Mouse (Mus musculus) neural tube, embryonic 15.5 days (tissue): ENCODE measurements around the gene Fam205c. TPM values are rescaled to one million over a fixed set of nuclear protein-coding genes. Genes with fewer than 3 reads are reported as not detected.

Experiments used
- ATAC-seq: fragments of 200-750 bp; cut with Nextera tagmentation; 2 replicates; pipeline ENCODE4 v1.8.0; 2017; ENCODE audit warnings: mild to moderate bottlenecking, moderate TSS enrichment, moderate library complexity; ENCODE audit not compliant: low FRiP score
- H3K27ac ChIP-seq: fragments of 300-500 bp; sonication (generic); replicated peaks from 2 replicates; pipeline ENCODE4 v1.5.1; 2015; ENCODE audit warnings: mild to moderate bottlenecking, inconsistent platforms
- H3K27me3 ChIP-seq: fragments of 300-500 bp; sonication (generic); replicated peaks from 2 replicates; pipeline ENCODE4 v1.6.1; 2015; ENCODE audit warnings: inconsistent platforms
- H3K36me3 ChIP-seq: fragments of 300-500 bp; sonication (generic); 2 replicates; pipeline ENCODE4 v1.6.1; 2015; ENCODE audit warnings: inconsistent platforms
- H3K4me1 ChIP-seq: fragments of 300-500 bp; sonication (generic); 2 replicates; pipeline ENCODE4 v1.6.1; 2015; ENCODE audit warnings: inconsistent platforms
- H3K4me2 ChIP-seq: fragments of 300-500 bp; sonication (generic); 2 replicates; pipeline ENCODE4 v1.6.1; 2015; ENCODE audit warnings: inconsistent platforms, mild to moderate bottlenecking, moderate library complexity
- H3K4me3 ChIP-seq: fragments of 300-500 bp; sonication (generic); replicated peaks from 2 replicates; pipeline ENCODE4 v1.5.1; 2015; ENCODE audit warnings: mild to moderate bottlenecking, inconsistent platforms
- H3K9ac ChIP-seq: fragments of 300-500 bp; sonication (generic); replicated peaks from 2 replicates; pipeline ENCODE4 v1.6.1; 2015; ENCODE audit warnings: mild to moderate bottlenecking, inconsistent platforms
- H3K9me3 ChIP-seq: fragments of 300-500 bp; sonication (generic); replicated peaks from 2 replicates; pipeline ENCODE4 v1.6.1; 2016; ENCODE audit warnings: inconsistent platforms
- WGBS: fragments of 180-500 bp; shearing (Covaris S2); methylation state at CpG from one replicate; pipeline ENCODE4 v1.1.7; 2015; ENCODE audit warnings: mixed read lengths; 5-methylcytosine and 5-hydroxymethylcytosine counted together
- polyA plus RNA-seq: library from polyadenylated mRNA; unstranded; fragments of >200 nt; fragmentation: Nextera tagmentation; extraction: Ambion mirVana; gene quantifications from 2 replicates; pipeline ENCODE4 v1.2.1, GENCODE M21; 2015

Fam205c gene
- polyA plus RNA-seq, 1 experiment from 2014 or later: 2.6 TPM

DNA sequence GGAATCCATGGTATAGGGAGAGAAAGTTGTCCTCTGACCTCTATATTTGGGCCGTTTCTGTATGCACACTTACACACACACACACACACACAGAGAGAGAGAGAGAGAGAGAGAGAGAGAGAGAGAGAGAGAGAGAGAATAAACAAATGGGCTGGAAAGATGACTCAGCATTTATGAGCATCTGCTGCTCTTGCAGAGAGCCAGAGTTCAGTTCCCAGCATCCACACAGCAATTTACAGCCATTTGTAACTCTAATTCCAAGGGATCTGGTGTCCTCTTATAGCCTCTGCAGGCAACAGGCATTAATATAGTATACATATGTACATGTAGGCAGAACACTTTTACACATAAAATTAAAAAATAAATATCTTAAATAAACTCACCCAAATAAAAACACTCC is 29.9 kb upstream of the Fam205c start:
- 64% methylated on average over 1 of the region's 1 CpGs for WGBS
- H3K36me3 ChIP-seq: no peaks in the 10 kb centered on the region

DNA sequence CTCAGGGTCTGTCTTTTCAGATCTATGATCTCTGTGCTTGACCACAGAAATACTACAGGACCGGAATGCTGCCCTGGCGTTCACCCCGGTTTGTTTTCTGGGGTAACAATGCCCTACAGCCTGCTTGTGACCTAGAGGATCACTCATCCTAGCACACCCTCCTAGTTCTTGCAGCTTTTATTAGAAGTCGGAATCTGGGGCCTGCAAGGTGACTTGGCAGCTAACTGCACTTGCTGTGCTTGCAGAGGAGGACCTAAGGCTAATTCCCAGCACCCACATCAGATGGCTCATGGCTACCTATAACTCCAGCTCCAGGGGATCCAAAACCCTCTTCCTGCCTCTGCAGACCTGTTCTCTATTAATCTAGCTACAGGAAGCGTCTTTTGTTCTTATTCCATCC is 28.7 kb upstream of the Fam205c start:
- no peak overlapping the region for H3K27ac ChIP-seq
- H3K4me3 ChIP-seq: no peak overlapping the region
- no peaks in the 10 kb centered on the region for H3K36me3 ChIP-seq
- no peaks in the 10 kb centered on the region for H3K4me1 ChIP-seq
- H3K27me3 ChIP-seq: no peaks in the 10 kb centered on the region
- 91% methylated on average over 5 of the region's 5 CpGs for WGBS
- H3K9ac ChIP-seq: no peak overlapping the region
- no peak overlapping the region for H3K4me2 ChIP-seq
- H3K9me3 ChIP-seq: no peaks in the 10 kb centered on the region
- no peak for ATAC-seq

More for the DNA sequence above, 29.9 kb upstream of the Fam205c start:
- ATAC-seq: no peak
- Histone ChIP-seq H3K27ac (no peak overlapping the region), H3K4me3 (no peak overlapping the region), H3K9me3 (no peaks in the 10 kb centered on the region), H3K4me2 (no peak overlapping the region), H3K27me3 (no peaks in the 10 kb centered on the region), H3K9ac (no peak overlapping the region), H3K4me1 (no peaks in the 10 kb centered on the region)

DNA sequence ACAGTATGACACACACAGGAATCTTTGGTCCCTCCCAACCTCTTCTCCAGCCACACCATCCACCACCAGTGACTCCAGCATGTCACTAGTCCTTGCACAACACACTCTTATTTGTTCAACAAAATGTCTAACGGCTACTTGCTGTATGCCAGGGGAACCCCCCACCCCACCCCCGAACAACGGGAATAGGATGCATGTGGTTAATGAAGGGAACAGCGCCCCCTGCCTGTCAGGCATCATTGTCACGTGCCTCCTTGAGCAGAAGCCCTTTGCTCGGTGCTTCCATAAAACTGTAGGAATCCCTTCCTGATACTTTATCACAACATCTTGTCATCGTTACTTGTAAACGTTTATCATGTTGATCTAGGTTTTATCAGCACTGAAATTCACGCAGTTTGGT is 28.1 kb upstream of the Fam205c start:
- WGBS: 63% methylated on average over 9 of the region's 9 CpGs
- no peaks in the 10 kb centered on the region for H3K36me3 ChIP-seq

DNA sequence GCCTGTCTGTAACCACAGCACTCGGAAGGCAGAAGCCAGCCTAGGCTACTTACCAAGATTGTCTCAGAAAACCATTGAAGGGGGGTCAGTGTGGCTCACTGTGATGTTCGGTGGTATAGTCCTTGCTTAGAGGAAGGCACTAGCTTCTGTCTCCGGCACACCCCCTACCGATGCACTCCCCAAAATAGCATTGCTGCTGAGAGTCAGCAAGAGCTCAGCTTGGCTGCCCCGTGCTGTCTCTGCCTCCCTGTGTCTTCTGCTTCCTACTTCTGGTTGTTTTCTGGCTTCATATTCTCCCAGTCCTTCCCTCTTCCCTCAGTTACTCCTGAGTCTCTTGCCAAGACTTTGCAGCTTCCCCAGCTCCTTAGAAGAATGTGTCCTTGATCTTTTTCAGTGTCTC is 26.8 kb upstream of the Fam205c start:
- Histone ChIP-seq H3K4me1 (no peaks in the 10 kb centered on the region), H3K4me3 (no peak overlapping the region), H3K36me3 (no peaks in the 10 kb centered on the region), H3K27ac (no peak overlapping the region), H3K27me3 (no peaks in the 10 kb centered on the region), H3K4me2 (no peak overlapping the region), H3K9ac (no peak overlapping the region), H3K9me3 (no peaks in the 10 kb centered on the region)
- 71% methylated on average over 5 of the region's 5 CpGs for WGBS
- ATAC-seq: no peak

More for the DNA sequence above, 28.1 kb upstream of the Fam205c start:
- Histone ChIP-seq H3K4me1 (no peaks in the 10 kb centered on the region), H3K4me2 (no peak overlapping the region), H3K27ac (no peak overlapping the region), H3K9ac (no peak overlapping the region), H3K4me3 (no peak overlapping the region), H3K27me3 (no peaks in the 10 kb centered on the region), H3K9me3 (no peaks in the 10 kb centered on the region)
- ATAC-seq: no peak

DNA sequence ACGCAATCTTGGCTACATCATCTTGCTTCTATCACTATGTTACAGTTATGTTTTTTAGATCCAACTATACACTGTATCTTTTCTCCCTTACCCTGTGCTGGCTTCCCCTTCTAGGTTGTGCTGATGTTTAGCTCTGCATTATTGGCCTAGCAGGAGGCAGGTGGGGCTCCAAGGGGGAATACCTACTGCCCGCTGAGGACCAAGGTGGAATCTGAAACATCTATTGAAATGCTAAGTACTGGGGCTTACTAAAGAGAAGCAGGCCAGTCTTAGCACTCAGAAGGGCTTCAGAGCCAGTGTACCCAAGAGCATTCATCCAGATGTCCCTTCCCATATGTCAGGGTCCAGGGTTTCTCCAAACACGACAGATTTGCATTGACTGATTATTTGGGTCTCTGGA is 24.9 kb upstream of the Fam205c start:
- no peak overlapping the region for H3K9ac ChIP-seq
- WGBS: 41% methylated on average over 3 of the region's 3 CpGs
- no peak for ATAC-seq
- H3K4me3 ChIP-seq: no peak overlapping the region
- no peaks in the 10 kb centered on the region for H3K4me1 ChIP-seq
- no peaks in the 10 kb centered on the region for H3K36me3 ChIP-seq
- no peak overlapping the region for H3K27ac ChIP-seq
- H3K4me2 ChIP-seq: no peak overlapping the region
- H3K27me3 ChIP-seq: no peaks in the 10 kb centered on the region
- H3K9me3 ChIP-seq: no peaks in the 10 kb centered on the region

DNA sequence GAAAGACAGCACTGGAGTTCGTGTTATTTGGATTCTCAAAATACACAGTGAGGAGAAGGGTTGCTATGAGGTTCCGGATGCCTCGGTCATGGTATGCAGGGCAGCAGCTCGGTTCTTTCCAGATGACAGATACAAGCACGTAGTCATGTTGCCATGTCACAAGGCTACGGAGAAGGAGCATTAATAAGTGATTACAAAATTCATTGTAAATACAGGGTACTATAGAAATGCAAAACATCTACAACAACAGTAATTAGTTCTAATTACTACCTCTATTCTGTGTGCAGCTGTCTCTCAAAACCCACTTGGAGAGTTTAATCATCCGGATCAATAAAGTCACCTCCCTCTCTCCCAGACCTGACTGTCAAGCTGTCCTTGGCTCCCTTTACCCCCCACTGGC is 21.1 kb upstream of the Fam205c start:
- WGBS: 53% methylated on average over 7 of the region's 7 CpGs
- no peak for ATAC-seq
- no peaks in the 10 kb centered on the region for H3K4me1 ChIP-seq

DNA sequence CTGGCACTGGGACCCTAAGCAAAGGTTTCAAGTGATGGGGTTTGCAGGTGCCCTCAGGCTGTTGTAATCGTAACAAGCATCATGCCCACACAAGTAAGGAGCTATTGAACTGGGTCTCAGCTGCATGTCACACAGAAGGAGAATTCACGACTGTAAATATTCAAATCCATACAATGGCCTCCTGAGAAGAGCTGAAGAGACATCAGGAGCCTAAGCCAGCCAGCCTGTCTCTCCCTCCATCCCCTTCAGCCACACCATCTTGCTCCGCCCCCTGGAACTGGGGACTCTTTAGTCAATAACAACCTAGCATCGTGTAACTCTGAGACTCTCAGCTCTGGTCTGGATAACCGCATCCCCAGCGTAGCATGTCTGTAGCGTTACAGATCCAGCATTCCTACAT is 17.1 kb upstream of the Fam205c start:
- no peak overlapping the region for H3K4me2 ChIP-seq
- no peaks in the 10 kb centered on the region for H3K27me3 ChIP-seq
- WGBS: 56% methylated on average over 7 of the region's 7 CpGs

More for the DNA sequence above, 21.1 kb upstream of the Fam205c start:
- Histone ChIP-seq H3K36me3 (no peaks in the 10 kb centered on the region), H3K9me3 (no peaks in the 10 kb centered on the region), H3K27me3 (no peaks in the 10 kb centered on the region), H3K27ac (no peak overlapping the region), H3K4me2 (no peak overlapping the region), H3K9ac (no peak overlapping the region), H3K4me3 (no peak overlapping the region)

DNA sequence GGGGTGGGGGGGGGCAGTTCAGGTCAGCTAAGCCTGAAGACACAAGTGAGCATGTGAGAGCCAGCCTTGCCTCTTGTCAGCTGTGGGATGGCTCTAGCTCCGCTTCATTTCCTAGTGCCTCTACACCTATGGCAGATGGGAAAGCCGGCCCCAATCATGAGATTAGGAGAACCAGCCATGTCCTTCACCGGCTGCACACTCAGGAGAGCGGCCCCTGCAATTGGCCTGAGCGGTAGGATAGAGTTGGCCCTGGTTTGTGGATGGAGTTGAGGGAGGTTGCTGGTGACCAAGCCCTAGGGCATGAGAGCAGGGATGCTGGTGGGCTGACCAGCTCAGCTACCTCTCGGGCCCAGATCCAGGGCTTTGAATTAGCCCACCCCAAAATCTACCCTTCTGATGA is 14.8 kb upstream of the Fam205c start:
- WGBS: 94% methylated on average over 6 of the region's 6 CpGs
- no peak overlapping the region for H3K4me3 ChIP-seq
- no peaks in the 10 kb centered on the region for H3K27me3 ChIP-seq
- H3K9ac ChIP-seq: no peak overlapping the region
- ATAC-seq: no peak
- no peak overlapping the region for H3K4me2 ChIP-seq
- no peaks in the 10 kb centered on the region for H3K36me3 ChIP-seq
- H3K4me1 ChIP-seq: no peaks in the 10 kb centered on the region
- H3K9me3 ChIP-seq: no peaks in the 10 kb centered on the region
- H3K27ac ChIP-seq: no peak overlapping the region

More for the DNA sequence above, 17.1 kb upstream of the Fam205c start:
- H3K27ac ChIP-seq: no peak overlapping the region
- H3K9ac ChIP-seq: no peak overlapping the region
- H3K9me3 ChIP-seq: no peaks in the 10 kb centered on the region
- H3K4me1 ChIP-seq: no peaks in the 10 kb centered on the region
- no peak overlapping the region for H3K4me3 ChIP-seq
- no peaks in the 10 kb centered on the region for H3K36me3 ChIP-seq
- ATAC-seq: no peak

DNA sequence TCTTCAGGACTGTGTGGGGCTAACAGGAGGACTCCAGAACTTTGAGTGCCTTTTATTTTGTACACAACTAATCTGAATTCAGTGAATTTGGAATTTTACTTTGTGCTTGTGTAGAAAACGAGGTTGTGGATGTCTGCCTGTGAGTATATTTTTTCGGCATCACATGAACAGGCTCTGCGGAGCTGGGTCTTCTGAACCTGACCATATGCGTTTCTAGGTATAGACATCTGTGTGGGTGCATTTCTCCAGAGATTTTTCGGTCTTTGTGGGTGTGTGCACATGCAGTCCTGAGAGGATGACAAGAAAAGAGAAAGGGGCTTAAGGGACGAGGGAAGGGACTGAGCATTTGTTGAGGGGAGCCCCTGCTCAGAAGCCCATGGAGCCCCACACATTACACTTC is 12.9 kb upstream of the Fam205c start:
- 93% methylated on average over 6 of the region's 6 CpGs for WGBS
- no peaks in the 10 kb centered on the region for H3K36me3 ChIP-seq
- H3K9me3 ChIP-seq: no peaks in the 10 kb centered on the region
- H3K4me2 ChIP-seq: no peak overlapping the region
- no peak overlapping the region for H3K27ac ChIP-seq
- H3K9ac ChIP-seq: no peak overlapping the region
- H3K27me3 ChIP-seq: no peaks in the 10 kb centered on the region
- no peak for ATAC-seq
- no peak overlapping the region for H3K4me3 ChIP-seq
- no peaks in the 10 kb centered on the region for H3K4me1 ChIP-seq

DNA sequence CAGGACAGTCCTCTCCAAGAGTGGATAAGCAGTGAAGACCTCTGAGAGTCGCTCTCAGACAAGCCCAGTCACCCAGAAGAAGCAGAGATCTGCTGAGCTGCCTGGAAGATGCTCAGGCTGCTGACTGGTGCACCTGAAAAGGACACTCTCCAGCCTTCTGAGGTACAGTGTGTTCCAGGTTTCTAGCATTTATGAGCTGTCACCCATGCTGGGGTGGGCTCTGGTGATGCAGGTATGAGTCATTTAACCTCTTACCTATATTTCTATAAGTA is 6.6 kb upstream of the Fam205c start:
- Histone ChIP-seq H3K27ac (no peak overlapping the region), H3K9ac (no peak overlapping the region), H3K4me3 (no peak overlapping the region), H3K4me1 (no peaks in the 10 kb centered on the region), H3K4me2 (no peak overlapping the region), H3K27me3 (no peaks in the 10 kb centered on the region), H3K9me3 (no peaks in the 10 kb centered on the region), H3K36me3 (no peaks in the 10 kb centered on the region)
- 58% methylated on average over 1 of the region's 1 CpGs for WGBS
- ATAC-seq: no peak

DNA sequence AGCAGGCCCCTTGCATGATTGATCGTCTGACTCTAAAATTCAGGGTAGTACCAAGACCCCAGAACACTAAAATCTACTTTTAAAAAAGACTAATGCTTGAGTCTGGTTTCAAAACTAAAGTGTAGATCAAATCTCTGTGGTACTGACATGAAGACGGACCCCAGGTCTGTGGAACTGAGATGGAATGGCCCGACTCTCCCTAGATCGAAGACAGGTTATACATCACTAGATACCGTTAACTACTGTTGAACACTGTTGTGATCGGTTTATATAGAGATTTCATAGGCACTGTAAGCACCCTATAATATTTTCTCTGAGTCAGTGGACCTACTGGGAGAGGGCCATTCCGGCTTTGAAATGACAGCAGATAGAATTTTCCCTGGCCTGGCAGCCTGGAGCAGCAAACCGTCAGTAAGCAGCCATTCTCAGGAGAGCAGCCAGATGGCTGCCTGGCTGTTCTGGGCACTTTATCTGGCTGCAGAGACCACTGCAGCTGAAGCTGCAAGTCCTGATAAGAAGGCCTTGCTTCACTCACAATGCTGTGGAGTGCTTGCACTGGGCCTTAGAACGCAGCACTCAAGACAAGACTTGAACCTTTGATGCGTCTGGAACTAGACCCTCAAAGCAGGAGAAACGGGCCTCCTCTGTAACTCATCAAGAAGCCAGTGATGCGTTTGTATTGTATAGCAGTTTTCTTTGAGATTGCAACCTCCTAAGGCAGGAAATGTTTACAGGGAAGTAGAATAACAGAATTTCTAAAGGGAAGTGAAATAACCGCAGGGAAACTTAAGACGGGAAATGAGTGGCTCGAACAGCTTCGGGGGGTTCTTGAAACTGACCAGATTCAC is 6.0 kb upstream of the Fam205c start:
- Histone ChIP-seq H3K27me3 (no peaks in the 10 kb centered on the region), H3K4me3 (no peak overlapping the region), H3K27ac (no peak overlapping the region), H3K4me1 (no peaks in the 10 kb centered on the region), H3K36me3 (no peaks in the 10 kb centered on the region), H3K4me2 (no peak overlapping the region), H3K9me3 (no peaks in the 10 kb centered on the region), H3K9ac (no peak overlapping the region)
- ATAC-seq: no peak
- WGBS: 78% methylated on average over 16 of the region's 16 CpGs

DNA sequence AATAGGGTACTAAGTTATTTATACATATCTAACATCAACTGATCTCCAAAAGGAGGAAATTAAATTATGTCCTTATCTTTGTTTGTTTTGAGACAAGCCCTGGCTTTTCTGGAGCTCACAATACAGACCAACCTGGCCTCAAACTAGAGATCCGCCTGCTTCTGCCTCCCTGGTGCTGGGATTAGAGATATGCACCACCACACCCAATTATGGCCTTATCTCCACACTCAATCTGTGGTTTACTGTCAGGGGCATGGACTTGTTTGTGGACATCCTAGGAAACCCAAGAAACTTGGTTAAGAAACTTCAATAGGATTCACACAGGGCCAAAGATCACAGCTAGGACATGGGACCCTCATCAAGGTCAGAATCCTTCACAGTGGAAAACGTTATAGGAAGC is 3.6 kb upstream of the Fam205c start:
- no peak for ATAC-seq
- WGBS: 90% methylated on average over 2 of the region's 2 CpGs
- Histone ChIP-seq H3K36me3 (no peaks in the 10 kb centered on the region), H3K27ac (no peak overlapping the region), H3K9ac (no peak overlapping the region), H3K4me3 (no peak overlapping the region), H3K9me3 (no peaks in the 10 kb centered on the region), H3K4me2 (no peak overlapping the region), H3K27me3 (no peaks in the 10 kb centered on the region), H3K4me1 (no peaks in the 10 kb centered on the region)
